Mouse (Mus musculus) liver, embryonic 16.5 days (tissue): ENCODE data around the gene Pigt. TPM values are rescaled to one million over a fixed set of nuclear protein-coding genes. Genes with fewer than 3 reads are reported as not detected.
A peak's percentile ranks its signal among the peaks of the same experiment; 100 is the strongest.

Experiments used
- ATAC-seq: fragments of 200-750 bp; cut with Nextera tagmentation; 2 replicates; pipeline ENCODE4 v1.8.0; 2017; ENCODE audit warnings: low read depth, mild to moderate bottlenecking, moderate number of reproducible peaks, moderate library complexity
- H3K27ac ChIP-seq: fragments of 300-500 bp; sonication (generic); 2 replicates; pipeline ENCODE4 v1.5.1; 2014; ENCODE audit warnings: mild to moderate bottlenecking, low read length
- H3K27me3 ChIP-seq: fragments of 300-500 bp; sonication (generic); 2 replicates; pipeline ENCODE4 v1.6.1; 2014; ENCODE audit warnings: low read depth, low read length, mixed read lengths; ENCODE audit not compliant: control insufficient read depth, insufficient read depth
- H3K36me3 ChIP-seq: fragments of 300-500 bp; sonication (generic); 2 replicates; pipeline ENCODE4 v1.6.1; 2014; ENCODE audit warnings: mild to moderate bottlenecking; ENCODE audit not compliant: control insufficient read depth, insufficient read depth
- H3K4me1 ChIP-seq: fragments of 300-500 bp; sonication (generic); 2 replicates; pipeline ENCODE4 v1.6.1; 2014; ENCODE audit warnings: low read depth, low read length, mixed read lengths; ENCODE audit not compliant: control insufficient read depth
- H3K4me2 ChIP-seq: fragments of 300-500 bp; sonication (generic); 2 replicates; pipeline ENCODE4 v1.6.1; 2014; ENCODE audit warnings: low read depth, low read length, mixed read lengths
- H3K4me3 ChIP-seq: fragments of 300-500 bp; sonication (generic); 2 replicates; pipeline ENCODE4 v1.5.1; 2014; ENCODE audit warnings: low read depth, mild to moderate bottlenecking, low read length
- H3K9ac ChIP-seq: fragments of 300-500 bp; sonication (generic); 2 replicates; pipeline ENCODE4 v1.6.1; 2014; ENCODE audit warnings: low read depth, low read length
- H3K9me3 ChIP-seq: fragments of 300-500 bp; sonication (generic); replicated peaks from 2 replicates; pipeline ENCODE4 v1.6.1; 2016; ENCODE audit warnings: low read length; ENCODE audit not compliant: control insufficient read depth
- WGBS: fragments of 180-500 bp; shearing (Covaris S2); extraction: QIAGEN DNeasy Blood & Tissue Kit; methylation state at CpG from one replicate; pipeline ENCODE4 v1.1.7; 2014; ENCODE audit not compliant: insufficient replicate concordance; 5-methylcytosine and 5-hydroxymethylcytosine counted together
- polyA plus RNA-seq: library from polyadenylated mRNA; unstranded; fragments of >200 nt; fragmentation: Nextera tagmentation; extraction: Ambion mirVana; gene quantifications from 2 replicates; pipeline ENCODE4 v1.2.1, GENCODE M21; 2015

Pigt gene
- polyA plus RNA-seq, 1 experiment from 2014 or later: 24.0 TPM

- no peaks in the 10 kb centered on the region; the same call in none of the 2 replicates for H3K4me1 ChIP-seq
- no peaks in the 10 kb centered on the region for H3K36me3 ChIP-seq
- peak overlapping the region; percentile 48; the same call in 1 of the 2 replicates for H3K27ac ChIP-seq
- WGBS: 44% methylated on average over 6 of the region's 6 CpGs
- no peaks in the 10 kb centered on the region for H3K27me3 ChIP-seq
- H3K9ac ChIP-seq: no peak overlapping the region
- no peaks in the 10 kb centered on the region for H3K9me3 ChIP-seq
- ATAC-seq: no peak
- H3K4me2 ChIP-seq: no peak overlapping the region
- no peak overlapping the region for H3K4me3 ChIP-seq
Observed at GRCm38 (mm10) chr2:164455421-164456190, 41.7 kb upstream of the Pigt start.

GRCm38 (mm10) chr2:164456413-164456812, 40.9 kb upstream of the Pigt start:
- Histone ChIP-seq H3K27ac (peak overlapping the region; percentile 27; the same call in 1 of the 2 replicates), H3K4me2 (no peak overlapping the region), H3K27me3 (no peaks in the 10 kb centered on the region), H3K4me1 (no peaks in the 10 kb centered on the region; the same call in none of the 2 replicates), H3K9me3 (no peaks in the 10 kb centered on the region), H3K36me3 (no peaks in the 10 kb centered on the region), H3K9ac (no peak overlapping the region), H3K4me3 (no peak overlapping the region)
- ATAC-seq: no peak
- 40% methylated on average over 1 of the region's 1 CpGs for WGBS

- H3K4me2 ChIP-seq: 0 out of 2 replicates have a peak within 1 kb of the TSS, but pooled peaks have one; percentile 17
- H3K27me3 ChIP-seq: no peaks in the 10 kb centered on the region
- H3K4me1 ChIP-seq: peaks cover 4% of the 10 kb centered on the region
- WGBS: 14% methylated on average over 7 of the region's 7 CpGs
- H3K9me3 ChIP-seq: no peaks in the 10 kb centered on the region
- no peak for ATAC-seq
- no peaks in the 10 kb centered on the region for H3K36me3 ChIP-seq
- H3K27ac ChIP-seq: peak within 1 kb of the TSS; percentile 58
- 0 out of 2 replicates have a peak within 1 kb of the TSS, but pooled peaks have one; percentile 7 for H3K4me3 ChIP-seq
- H3K9ac ChIP-seq: 0 out of 2 replicates have a peak within 1 kb of the TSS, but pooled peaks have one; percentile 15
Observed at GRCm38 (mm10) chr2:164456864-164457300, 40.4 kb upstream of the Pigt start, which contains the start of gene Sys1. Gene Sys1, plus strand, starts transcription at chr2:164456964.

- Histone ChIP-seq H3K27ac (peak overlapping the region; percentile 79), H3K9me3 (no peaks in the 10 kb centered on the region), H3K27me3 (no peaks in the 10 kb centered on the region), H3K4me1 (peaks cover 13% of the 10 kb centered on the region), H3K4me2 (0 out of 2 replicates have a peak overlapping the region, but pooled peaks have one; percentile 17), H3K9ac (no peak overlapping the region), H3K4me3 (no peak overlapping the region), H3K36me3 (no peaks in the 10 kb centered on the region)
- 41% methylated on average over 7 of the region's 7 CpGs for WGBS
- no peak for ATAC-seq
Observed at GRCm38 (mm10) chr2:164457942-164458341, 39.4 kb upstream of the Pigt start.

GRCm38 (mm10) chr2:164458535-164458934, 38.8 kb upstream of the Pigt start:
- ATAC-seq: peak; percentile 47
- Histone ChIP-seq H3K27me3 (no peaks in the 10 kb centered on the region), H3K27ac (peak overlapping the region; percentile 79), H3K9ac (no peak overlapping the region), H3K4me3 (no peak overlapping the region), H3K9me3 (no peaks in the 10 kb centered on the region), H3K4me1 (peaks cover 13% of the 10 kb centered on the region), H3K4me2 (no peak overlapping the region), H3K36me3 (no peaks in the 10 kb centered on the region)
- 32% methylated on average over 8 of the region's 8 CpGs for WGBS

GRCm38 (mm10) chr2:164460745-164461551, 36.4 kb upstream of the Pigt start, which contains the start of gene Gm20458:
Gene Gm20458, plus strand, starts transcription at chr2:164460967.
- peak; percentile 93 for ATAC-seq
- H3K27ac ChIP-seq: peak within 1 kb of the TSS; percentile 77
- peak within 1 kb of the TSS; percentile 80 for H3K9ac ChIP-seq
- H3K36me3 ChIP-seq: peaks cover 5% of the 10 kb centered on the region
- H3K4me2 ChIP-seq: peak within 1 kb of the TSS; percentile 89
- no peaks in the 10 kb centered on the region for H3K9me3 ChIP-seq
- peaks cover 13% of the 10 kb centered on the region for H3K4me1 ChIP-seq
- H3K27me3 ChIP-seq: no peaks in the 10 kb centered on the region
- under 1% methylated on average over 77 of the region's 79 CpGs for WGBS
- peak within 1 kb of the TSS; percentile 93 for H3K4me3 ChIP-seq

- no peaks in the 10 kb centered on the region for H3K27me3 ChIP-seq
- H3K36me3 ChIP-seq: peaks cover 5% of the 10 kb centered on the region
- no peaks in the 10 kb centered on the region for H3K9me3 ChIP-seq
- no peak for ATAC-seq
- H3K27ac ChIP-seq: no peak overlapping the region
- peaks cover 13% of the 10 kb centered on the region for H3K4me1 ChIP-seq
- no peak overlapping the region for H3K4me2 ChIP-seq
- H3K4me3 ChIP-seq: no peak overlapping the region
- no peak overlapping the region for H3K9ac ChIP-seq
Observed at GRCm38 (mm10) chr2:164465161-164465560, 32.2 kb upstream of the Pigt start.

- H3K27ac ChIP-seq: no peak overlapping the region
- H3K36me3 ChIP-seq: peaks cover 5% of the 10 kb centered on the region
- H3K4me3 ChIP-seq: no peak overlapping the region
- ATAC-seq: peak; percentile 73
- no peak overlapping the region for H3K9ac ChIP-seq
- no peak overlapping the region for H3K4me2 ChIP-seq
- 45% methylated on average over 5 of the region's 5 CpGs for WGBS
- no peaks in the 10 kb centered on the region for H3K9me3 ChIP-seq
- H3K27me3 ChIP-seq: no peaks in the 10 kb centered on the region
- H3K4me1 ChIP-seq: peaks cover 10% of the 10 kb centered on the region
Observed at GRCm38 (mm10) chr2:164466787-164467186, 30.5 kb upstream of the Pigt start.
